Comparison of ENCODE assay signal across 23 mouse cellular contexts in genomic region chr11:19941156-19941777, GRCm38 (mm10). TPM values are rescaled to one million over a fixed set of nuclear protein-coding genes. Genes with fewer than 3 reads are reported as not detected.
A peak's percentile ranks its signal among the peaks of the same experiment; 100 is the strongest.
DNase-seq lines count a peak whose midpoint lies in the region; ATAC-seq and TF ChIP-seq lines count a peak whose summit lies in the region.
"Had no signal": no experiment of that assay in that cellular context is flagged by ENCODE, and none has a peak within 500 bp of the region (broad histone marks: within the 10 kb centered on the region; RNA-seq: fewer than 3 reads in every experiment).

No protein-coding gene starts in this region.

- H3K36me3 ChIP-seq in forebrain, embryonic 10.5 days (replicated peaks): peaks cover 51% of the 10 kb centered on the region
- no peaks in the 10 kb centered on the region for H3K36me3 ChIP-seq in forebrain, embryonic 16.5 days (ENCODE audit: control insufficient read depth, insufficient read depth)
- no peaks in the 10 kb centered on the region for H3K36me3 ChIP-seq in liver, adult 2 months (ENCODE audit: control insufficient read depth, insufficient read depth, low read length)
- no peaks in the 10 kb centered on the region for H3K36me3 ChIP-seq in stomach, postnatal 0 days (ENCODE audit: control insufficient read depth, insufficient read depth, low read length)
- H3K36me3 ChIP-seq in heart, embryonic 12.5 days: peaks cover 9% of the 10 kb centered on the region
- H3K36me3 ChIP-seq: limb, embryonic 15.5 days had no signal

- no peak for ATAC-seq in forebrain, embryonic 16.5 days
- ATAC-seq in stomach, postnatal 0 days (ENCODE audit: low FRiP score, low TSS enrichment): peak; percentile 69
- no peak for ATAC-seq in heart, embryonic 12.5 days (ENCODE audit: insufficient number of reproducible peaks, low FRiP score)
- ATAC-seq: forebrain, embryonic 14.5 days; liver, postnatal 0 days; midbrain, embryonic 13.5 days had no signal

- no peak overlapping the region for H3K4me3 ChIP-seq in forebrain, embryonic 10.5 days
- H3K4me3 ChIP-seq in forebrain, embryonic 16.5 days (replicated peaks; ENCODE audit: low read length): no peak overlapping the region
- no peak overlapping the region for H3K4me3 ChIP-seq in liver, adult 2 months (ENCODE audit: insufficient read depth, low read depth, low read length)
- no peak overlapping the region for H3K4me3 ChIP-seq in stomach, postnatal 0 days (ENCODE audit: low read depth, low read length)
- no peak overlapping the region for H3K4me3 ChIP-seq in heart, embryonic 12.5 days
- H3K4me3 ChIP-seq: embryonic facial prominence, embryonic 12.5 days; erythroblast, embryonic 14.5 days; hindbrain, embryonic 13.5 days; limb, embryonic 15.5 days; midbrain, embryonic 13.5 days; myocyte had no signal

- no peak overlapping the region for H3K9ac ChIP-seq in forebrain, embryonic 16.5 days (replicated peaks; ENCODE audit: low read depth, low read length)
- H3K9ac ChIP-seq in liver, adult 2 months (ENCODE audit: low read depth, low read length): no peak overlapping the region
- H3K9ac ChIP-seq in stomach, postnatal 0 days (ENCODE audit: low read length): no peak overlapping the region
- no peak overlapping the region for H3K9ac ChIP-seq in heart, embryonic 12.5 days
- H3K9ac ChIP-seq: embryonic facial prominence, embryonic 12.5 days; hindbrain, embryonic 13.5 days; limb, embryonic 15.5 days; liver, postnatal 0 days; midbrain, embryonic 13.5 days had no signal

- no peak for TF ChIP-seq POLR2A in liver, adult 2 months (IDR thresholded peaks at IDR 0.05; ENCODE audit: extremely low read depth, insufficient read depth, low read length)

- peaks cover 61% of the 10 kb centered on the region for H3K79me2 ChIP-seq in liver, adult 2 months (ENCODE audit: control insufficient read depth, insufficient read depth, low read length)

- H3K4me1 ChIP-seq in forebrain, embryonic 10.5 days: peaks cover 26% of the 10 kb centered on the region
- H3K4me1 ChIP-seq in forebrain, embryonic 16.5 days (replicated peaks; ENCODE audit: control insufficient read depth, insufficient read depth, low read length): peaks cover 8% of the 10 kb centered on the region; the same call in 1 of the 2 replicates
- peaks cover 18% of the 10 kb centered on the region for H3K4me1 ChIP-seq in liver, adult 2 months (ENCODE audit: control insufficient read depth, insufficient read depth, low read length)
- peaks cover 5% of the 10 kb centered on the region; the same call in 1 of the 2 replicates for H3K4me1 ChIP-seq in stomach, postnatal 0 days (replicated peaks; ENCODE audit: control insufficient read depth, insufficient read depth)
- H3K4me1 ChIP-seq in heart, embryonic 12.5 days (replicated peaks): peaks cover 55% of the 10 kb centered on the region
- H3K4me1 ChIP-seq: embryonic facial prominence, embryonic 12.5 days had no signal

- no peaks in the 10 kb centered on the region for H3K27me3 ChIP-seq in forebrain, embryonic 10.5 days (ENCODE audit: poor library complexity, severe bottlenecking)
- H3K27me3 ChIP-seq in forebrain, embryonic 16.5 days (replicated peaks; ENCODE audit: control insufficient read depth, insufficient read depth, low read length): no peaks in the 10 kb centered on the region
- no peaks in the 10 kb centered on the region for H3K27me3 ChIP-seq in liver, adult 2 months (ENCODE audit: control insufficient read depth, insufficient read depth, low read length)
- no peaks in the 10 kb centered on the region for H3K27me3 ChIP-seq in stomach, postnatal 0 days (ENCODE audit: control insufficient read depth, insufficient read depth, low read length)
- no peaks in the 10 kb centered on the region for H3K27me3 ChIP-seq in heart, embryonic 12.5 days (replicated peaks)
- H3K27me3 ChIP-seq: embryonic facial prominence, embryonic 12.5 days; hindbrain, embryonic 13.5 days; limb, embryonic 15.5 days; midbrain, embryonic 13.5 days had no signal

- H3K27ac ChIP-seq in forebrain, embryonic 10.5 days: 0 out of 2 replicates have a peak overlapping the region, but pooled peaks have one; percentile 9
- H3K27ac ChIP-seq in forebrain, embryonic 16.5 days (ENCODE audit: low read length): no peak overlapping the region
- H3K27ac ChIP-seq in liver, adult 2 months (replicated peaks; ENCODE audit: insufficient read depth, low read depth, low read length): no peak overlapping the region
- peak overlapping the region; percentile 56; the same call in 1 of the 2 replicates for H3K27ac ChIP-seq in stomach, postnatal 0 days (replicated peaks)
- no peak overlapping the region for H3K27ac ChIP-seq in heart, embryonic 12.5 days (ENCODE audit: poor library complexity, severe bottlenecking)
- H3K27ac ChIP-seq: embryonic facial prominence, embryonic 12.5 days; hindbrain, embryonic 13.5 days; limb, embryonic 15.5 days; midbrain, embryonic 13.5 days had no signal

- DNase-seq in forebrain, embryonic 10.5 days (ENCODE audit: extremely low spot score, low spot score): no peak
- DNase-seq in liver, adult 2 months (ENCODE audit: extremely low read depth, low read depth, low spot score): peak; percentile 66
- DNase-seq in liver: no peak
- peak; percentile 96 for DNase-seq in large intestine, adult 2 months (ENCODE audit: low read depth, low spot score)
- DNase-seq in stomach, postnatal 0 days (ENCODE audit: low spot score): no peak
- DNase-seq: adrenal gland, adult 2 months; heart, postnatal 14 days; kidney, adult 18-20 months; kidney, postnatal 25 days; liver, postnatal 0 days; lung, postnatal 10 days; right cerebral cortex, postnatal 4 days; thymus, postnatal 25 days had no signal

- TF ChIP-seq EP300 in stomach, postnatal 0 days (optimal IDR thresholded peaks at IDR 0.05): no peak

- H3K9me3 ChIP-seq in forebrain, embryonic 10.5 days: peaks cover 4% of the 10 kb centered on the region; the same call in 1 of the 2 replicates
- no peaks in the 10 kb centered on the region for H3K9me3 ChIP-seq in forebrain, embryonic 16.5 days (ENCODE audit: control insufficient read depth, low read length)
- H3K9me3 ChIP-seq in stomach, postnatal 0 days (ENCODE audit: control insufficient read depth, low read length): no peaks in the 10 kb centered on the region
- H3K9me3 ChIP-seq in heart, embryonic 12.5 days (replicated peaks): no peaks in the 10 kb centered on the region
- H3K9me3 ChIP-seq: embryonic facial prominence, embryonic 12.5 days; hindbrain, embryonic 13.5 days; limb, embryonic 15.5 days; midbrain, embryonic 13.5 days had no signal

- no peak for TF ChIP-seq CTCF in liver, adult 2 months (IDR thresholded peaks at IDR 0.05; ENCODE audit: low read depth, low read length)
- TF ChIP-seq CTCF in stomach, postnatal 0 days (IDR thresholded peaks at IDR 0.05; ENCODE audit: low read depth): no peak

- 87% methylated on average over 12 of the region's 12 CpGs for WGBS in forebrain, embryonic 10.5 days
- 71% methylated on average over 12 of the region's 12 CpGs for WGBS in forebrain, embryonic 16.5 days
- WGBS in liver, adult 2 months: 77% methylated on average over 12 of the region's 12 CpGs
- 35% methylated on average over 12 of the region's 12 CpGs for WGBS in large intestine, adult 2 months
- 75% methylated on average over 12 of the region's 12 CpGs for WGBS in stomach, postnatal 0 days
- WGBS in heart, embryonic 12.5 days: 82% methylated on average over 12 of the region's 12 CpGs

- no peak overlapping the region for H3K4me2 ChIP-seq in forebrain, embryonic 16.5 days (ENCODE audit: low read length)
- H3K4me2 ChIP-seq in stomach, postnatal 0 days (replicated peaks; ENCODE audit: low read depth): no peak overlapping the region
- H3K4me2 ChIP-seq in heart, embryonic 12.5 days: no peak overlapping the region
- H3K4me2 ChIP-seq: embryonic facial prominence, embryonic 12.5 days; heart, embryonic 11.5 days; hindbrain, embryonic 13.5 days; limb, embryonic 15.5 days; midbrain, embryonic 13.5 days had no signal

RNA-seq across cellular contexts. Expression of gene Spred2, which starts 17.1 kb away (rescaled TPM):
- 7.1 and 7.3 TPM in 2 replicates for polyA plus RNA-seq in forebrain, embryonic 10.5 days (2016; fragmentation: Nextera tagmentation; extraction: Ambion mirVana)
- polyA plus RNA-seq in forebrain, embryonic 16.5 days (2015; fragmentation: Nextera tagmentation; extraction: Ambion mirVana): 8.4 TPM in 2 replicates
- total RNA-seq in liver, adult 2 months (2014; rRNA removed): 3.1 and 3.8 TPM in 2 replicates
- polyA plus RNA-seq in liver, adult 2 months (2012; rRNA removed): 4.8 and 5.2 TPM in 2 replicates
- 10.9 and 17.2 TPM in 2 replicates for polyA plus RNA-seq in large intestine, adult 2 months (2012; rRNA removed)
- 3.5 and 3.6 TPM in 2 replicates for polyA plus RNA-seq in stomach, postnatal 0 days (2015; fragmentation: Nextera tagmentation; extraction: Ambion mirVana)
- polyA plus RNA-seq in heart, embryonic 12.5 days (2016; fragmentation: Nextera tagmentation; extraction: Ambion mirVana): 5.2 and 5.5 TPM in 2 replicates

Comparison
In these comparisons a context has a peak if more than half of its experiments do, and no peak if none do; other contexts are left out.
1. DNase-seq: peak in liver, adult 2 months (single experiment) and large intestine, adult 2 months (single experiment); none in forebrain, embryonic 10.5 days (single experiment), liver (single experiment) and stomach, postnatal 0 days (single experiment).
2. H3K27ac ChIP-seq: peak in forebrain, embryonic 10.5 days (single experiment) and stomach, postnatal 0 days (single experiment); none in forebrain, embryonic 16.5 days (single experiment), liver, adult 2 months (single experiment) and heart, embryonic 12.5 days (single experiment).